Mouse (Mus musculus): Measurements from ENCODE around the gene Psmc6. TPM values are rescaled to one million over a fixed set of nuclear protein-coding genes. Genes with fewer than 3 reads are reported as not detected.

Psmc6 gene
- polyA plus RNA-seq, 1 experiment: 500 TPM

DNA sequence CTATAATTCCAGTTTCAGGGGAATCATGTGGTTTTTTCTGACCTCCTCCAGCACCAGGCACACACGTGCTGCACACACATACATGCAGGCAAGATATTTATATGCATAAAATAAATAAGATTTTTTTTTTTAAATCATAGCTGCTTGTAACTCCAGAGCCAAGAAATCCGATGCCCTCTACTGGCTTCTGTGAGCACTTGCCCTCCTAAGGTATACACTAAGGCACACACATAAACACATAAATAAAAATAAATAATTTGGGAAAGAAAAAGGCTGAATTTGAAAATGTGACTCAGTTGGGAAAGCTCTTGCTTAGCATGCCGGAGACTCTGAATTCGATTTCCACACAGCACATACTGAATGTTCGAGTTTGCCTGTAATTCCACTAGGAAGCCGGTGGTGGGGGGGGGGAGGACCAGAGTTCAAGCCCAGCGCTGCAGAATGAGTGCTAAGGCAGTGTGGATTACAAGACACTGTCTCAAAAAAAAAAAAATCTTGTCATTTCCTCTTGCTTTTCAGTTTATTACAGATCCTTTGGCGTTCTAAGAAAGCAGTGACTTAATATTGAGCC is 485 bp upstream of the Psmc6 start:
- peak overlapping the region; percentile 6 for H3K27ac ChIP-seq (ENCODE audit: insufficient read depth, low read length)
- peak overlapping the region; percentile 35 for H3K4me3 ChIP-seq (ENCODE audit: insufficient read depth, low read length)
- no peak; the same call in 1 of the 2 replicates for TF ChIP-seq CTCF (IDR thresholded peaks at IDR 0.05; ENCODE audit: borderline replicate concordance, insufficient read depth, low read length)
- TF ChIP-seq POLR2A (IDR thresholded peaks at IDR 0.05; ENCODE audit: low read depth, low read length): no peak
- H3K4me1 ChIP-seq (ENCODE audit: control insufficient read depth, insufficient read depth, low read length): peaks cover 7% of the 10 kb centered on the region; the same call in 1 of the 2 replicates

DNA sequence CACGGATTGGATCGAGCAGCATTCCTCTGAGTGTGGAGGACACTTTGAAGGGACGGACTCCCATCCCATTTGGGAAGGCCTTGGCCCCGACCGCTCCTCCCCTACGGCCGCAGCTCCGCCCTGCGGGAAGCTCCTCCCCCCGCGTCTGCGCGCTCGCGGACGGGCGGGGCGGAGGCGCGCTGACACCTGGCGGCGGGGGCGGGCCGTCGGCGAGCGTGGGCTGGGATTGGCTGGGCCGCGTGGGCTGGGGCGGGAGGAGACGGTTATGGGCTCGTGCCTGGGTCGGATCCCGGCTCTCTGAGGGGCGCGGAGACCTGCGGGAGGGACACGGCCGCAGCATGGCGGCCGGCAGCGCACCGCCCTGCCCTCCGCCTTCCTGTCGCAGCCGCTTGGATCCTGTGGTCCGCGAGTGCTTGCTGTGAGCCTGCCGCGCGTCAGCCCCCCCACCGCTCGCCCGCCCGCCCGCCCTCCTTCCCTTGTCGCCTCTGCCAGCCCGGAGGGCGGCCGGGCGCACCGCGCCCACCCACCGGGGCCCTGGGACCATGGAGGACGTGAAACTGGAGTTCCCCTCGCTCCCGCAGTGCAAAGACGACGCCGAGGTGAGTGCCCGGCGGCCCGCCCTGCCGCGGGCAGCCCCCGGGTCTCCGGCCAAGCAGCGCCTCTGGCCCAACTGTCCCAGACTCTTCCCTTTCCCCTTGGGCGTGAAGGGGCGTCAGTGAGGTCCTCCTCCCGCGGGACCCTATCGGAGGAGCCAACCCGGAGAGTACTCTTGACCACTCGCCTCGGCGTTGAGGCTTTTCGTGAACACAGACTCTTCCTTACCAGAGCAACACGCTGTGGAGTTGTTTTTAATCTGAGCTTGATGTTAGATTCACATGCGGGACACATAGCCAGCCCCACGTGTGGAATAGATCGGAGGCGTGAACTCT is 21.6 kb downstream of the Psmc6 start, which contains the start of gene Styx:
Styx (plus strand) TSS at position 163 of the 929 bp plus-strand sequence.
- Histone ChIP-seq H3K4me3 (ENCODE audit: insufficient read depth, low read length) (peak within 1 kb of the TSS; percentile 60), H3K27ac (ENCODE audit: insufficient read depth, low read length) (no peak within 1 kb of the TSS), H3K4me1 (ENCODE audit: control insufficient read depth, insufficient read depth, low read length) (peaks cover 3% of the 10 kb centered on the region; the same call in 1 of the 2 replicates)
- TF ChIP-seq POLR2A (IDR thresholded peaks at IDR 0.05; ENCODE audit: low read depth, low read length) (peak; percentile 63), CTCF (IDR thresholded peaks at IDR 0.05; ENCODE audit: borderline replicate concordance, insufficient read depth, low read length) (no peak)

DNA sequence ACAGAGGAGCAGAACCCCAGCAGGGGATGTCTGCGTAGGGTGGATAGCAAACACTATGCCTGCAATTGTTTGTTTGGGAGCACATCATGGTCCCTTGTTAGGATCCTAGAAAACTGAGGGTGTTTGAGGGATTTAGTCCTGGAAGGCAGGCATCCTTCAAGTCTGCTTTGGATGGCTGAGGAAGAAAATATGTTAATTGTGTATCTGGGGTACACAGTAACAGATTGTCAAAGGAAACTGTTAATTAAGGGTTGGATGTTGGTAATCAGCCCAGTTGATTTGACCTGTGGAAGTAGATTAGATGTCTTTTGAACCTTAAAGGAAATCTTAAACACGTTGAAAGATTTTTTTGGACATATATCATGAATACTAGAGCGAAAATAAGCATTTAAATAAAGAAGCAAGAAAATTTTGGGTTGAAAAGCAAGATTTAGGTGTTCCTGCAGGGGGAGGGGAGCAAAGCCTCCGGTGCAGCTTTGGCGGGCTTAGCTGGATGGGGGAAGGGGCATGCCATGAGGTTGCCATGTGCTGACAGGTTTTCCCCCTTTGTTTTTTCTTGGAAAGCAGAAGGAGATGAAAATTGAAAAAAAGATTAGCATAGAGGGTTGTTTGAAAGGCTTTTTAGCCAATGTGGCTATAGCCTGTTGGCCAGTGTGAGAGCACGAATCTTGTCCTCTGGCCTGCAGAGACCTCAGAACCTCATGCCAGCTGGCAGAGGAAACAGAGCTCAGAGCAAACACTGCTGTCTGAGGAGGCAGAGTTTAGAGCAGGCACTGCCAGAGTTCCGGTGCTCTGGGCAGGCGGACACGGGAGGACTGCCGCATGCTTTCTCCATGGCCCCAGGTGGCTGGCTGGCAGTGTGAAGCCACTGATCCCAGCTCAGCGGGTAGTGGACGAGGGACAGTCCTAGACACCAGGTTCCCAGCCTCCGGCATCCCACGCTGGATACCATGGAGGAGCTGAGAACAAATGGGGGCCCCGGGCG is 34.9 kb downstream of the Psmc6 start:
- TF ChIP-seq CTCF (IDR thresholded peaks at IDR 0.05; ENCODE audit: borderline replicate concordance, insufficient read depth, low read length): no peak
- no peak for TF ChIP-seq POLR2A (IDR thresholded peaks at IDR 0.05; ENCODE audit: low read depth, low read length)
- H3K4me1 ChIP-seq (ENCODE audit: control insufficient read depth, insufficient read depth, low read length): no peaks in the 10 kb centered on the region
- no peak overlapping the region for H3K27ac ChIP-seq (ENCODE audit: insufficient read depth, low read length)
- no peak overlapping the region for H3K4me3 ChIP-seq (ENCODE audit: insufficient read depth, low read length)

DNA sequence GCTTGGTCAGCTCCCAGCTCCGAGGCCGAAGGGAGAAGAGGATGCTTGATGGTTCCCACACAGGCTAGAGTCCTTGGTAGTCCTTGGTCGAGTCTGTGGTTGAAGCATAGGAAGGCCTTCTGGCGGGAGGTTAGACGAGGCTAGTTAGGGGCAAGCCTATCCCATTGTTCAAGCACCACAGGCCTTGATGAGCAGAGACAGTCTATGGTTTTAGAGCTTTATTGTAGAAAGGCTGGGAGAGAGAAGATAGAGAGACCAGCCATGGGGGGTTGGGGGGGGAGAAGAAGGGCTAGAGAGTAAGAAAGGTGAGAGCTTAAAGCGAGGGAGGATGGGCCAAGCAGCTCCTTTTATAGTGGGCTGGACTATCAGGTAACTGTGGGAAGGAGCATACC is 35.6 kb downstream of the Psmc6 start:
- no peak for TF ChIP-seq POLR2A (IDR thresholded peaks at IDR 0.05; ENCODE audit: low read depth, low read length)
- TF ChIP-seq CTCF (IDR thresholded peaks at IDR 0.05; ENCODE audit: borderline replicate concordance, insufficient read depth, low read length): no peak

DNA sequence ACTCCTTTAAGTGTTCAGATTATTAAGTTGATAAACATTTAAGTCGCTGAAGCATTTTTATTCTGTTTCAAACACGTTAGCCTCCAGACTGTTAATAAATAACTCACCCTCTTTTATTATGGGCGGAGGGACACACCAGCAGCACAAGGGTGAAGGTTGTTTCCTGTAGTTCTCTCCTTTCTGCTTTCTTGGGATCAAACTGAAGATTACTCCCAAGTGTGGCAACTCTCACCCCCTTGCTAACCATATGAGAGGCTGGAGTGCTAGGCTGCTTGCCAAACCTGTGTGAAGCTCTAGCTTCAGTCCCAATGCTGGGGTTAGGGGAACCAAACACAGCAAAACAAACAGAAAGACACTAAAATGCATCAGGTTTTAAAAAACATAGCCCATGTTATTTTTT is 49.2 kb downstream of the Psmc6 start:
- H3K4me1 ChIP-seq (ENCODE audit: control insufficient read depth, insufficient read depth, low read length): no peaks in the 10 kb centered on the region
- TF ChIP-seq CTCF (IDR thresholded peaks at IDR 0.05; ENCODE audit: borderline replicate concordance, insufficient read depth, low read length) (no peak), POLR2A (IDR thresholded peaks at IDR 0.05; ENCODE audit: low read depth, low read length) (no peak)
- H3K27ac ChIP-seq (ENCODE audit: insufficient read depth, low read length): no peak overlapping the region
- H3K4me3 ChIP-seq (ENCODE audit: insufficient read depth, low read length): no peak overlapping the region

More for the DNA sequence above, 35.6 kb downstream of the Psmc6 start:
- H3K4me1 ChIP-seq (ENCODE audit: control insufficient read depth, insufficient read depth, low read length): no peaks in the 10 kb centered on the region
- no peak overlapping the region for H3K4me3 ChIP-seq (ENCODE audit: insufficient read depth, low read length)
- no peak overlapping the region for H3K27ac ChIP-seq (ENCODE audit: insufficient read depth, low read length)

DNA sequence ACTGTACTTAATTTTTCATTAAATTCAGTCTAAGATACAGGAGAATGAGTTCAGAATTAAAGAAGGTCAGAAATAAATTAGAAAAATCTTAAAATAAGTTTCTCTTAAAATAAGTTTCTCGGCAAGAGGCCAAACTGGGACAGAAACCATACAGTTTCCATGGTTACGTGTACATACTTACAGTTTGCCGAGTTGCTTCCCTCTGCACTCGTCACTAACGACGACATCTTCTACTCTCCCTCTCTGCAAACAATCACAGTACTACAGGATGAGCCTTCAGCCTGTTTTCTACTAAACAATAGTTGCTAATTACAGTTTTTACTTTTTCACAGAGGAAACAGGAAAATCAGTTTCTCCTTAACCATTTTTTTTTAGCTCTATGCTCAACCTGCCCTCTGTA is 51.2 kb downstream of the Psmc6 start:
- no peaks in the 10 kb centered on the region for H3K4me1 ChIP-seq (ENCODE audit: control insufficient read depth, insufficient read depth, low read length)
- H3K4me3 ChIP-seq (ENCODE audit: insufficient read depth, low read length): no peak overlapping the region
- H3K27ac ChIP-seq (ENCODE audit: insufficient read depth, low read length): no peak overlapping the region
- TF ChIP-seq POLR2A (IDR thresholded peaks at IDR 0.05; ENCODE audit: low read depth, low read length) (no peak), CTCF (IDR thresholded peaks at IDR 0.05; ENCODE audit: borderline replicate concordance, insufficient read depth, low read length) (no peak)

DNA sequence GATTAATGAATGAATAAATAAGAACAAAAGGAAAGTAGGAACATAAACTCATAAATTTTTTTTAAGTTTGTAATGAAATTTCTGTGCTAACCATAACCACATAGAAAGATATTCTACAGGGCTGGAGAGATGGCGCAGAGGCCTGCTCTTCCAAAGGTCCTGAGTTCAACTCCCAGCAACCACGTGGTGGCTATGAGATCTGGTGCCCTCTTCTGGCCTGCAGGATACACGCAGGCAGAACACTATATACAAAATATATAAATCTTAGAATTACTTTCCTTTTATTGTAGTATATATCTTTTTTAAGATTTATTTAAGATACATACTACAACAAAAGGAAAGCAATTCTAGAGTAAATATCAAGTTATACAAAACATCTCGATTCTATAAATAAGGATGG is 53.3 kb downstream of the Psmc6 start:
- no peak overlapping the region for H3K4me3 ChIP-seq (ENCODE audit: insufficient read depth, low read length)
- H3K4me1 ChIP-seq (ENCODE audit: control insufficient read depth, insufficient read depth, low read length): no peaks in the 10 kb centered on the region
- TF ChIP-seq CTCF (IDR thresholded peaks at IDR 0.05; ENCODE audit: borderline replicate concordance, insufficient read depth, low read length): peak; percentile 35; the same call in 1 of the 2 replicates
- TF ChIP-seq POLR2A (IDR thresholded peaks at IDR 0.05; ENCODE audit: low read depth, low read length): no peak
- no peak overlapping the region for H3K27ac ChIP-seq (ENCODE audit: insufficient read depth, low read length)

DNA sequence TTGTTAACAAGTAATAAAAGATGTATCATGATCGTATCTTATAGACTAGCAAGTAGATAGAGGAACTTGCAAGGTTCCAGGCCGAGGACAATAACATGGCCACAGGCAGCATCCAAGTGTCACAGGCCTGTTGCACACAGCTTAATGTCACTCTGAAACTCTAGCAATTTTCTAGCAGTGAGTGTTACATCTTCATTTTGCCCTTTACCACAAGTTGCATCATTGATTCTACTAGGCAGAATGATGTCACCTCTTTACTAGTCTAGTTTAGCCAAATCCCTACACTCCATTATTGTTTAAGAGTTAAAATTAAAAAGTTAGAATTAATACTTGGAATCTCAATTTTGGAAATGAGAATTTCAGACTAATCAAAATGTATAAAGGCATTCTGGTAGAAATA is 56.0 kb downstream of the Psmc6 start:
- no peak for TF ChIP-seq POLR2A (IDR thresholded peaks at IDR 0.05; ENCODE audit: low read depth, low read length)
- no peak for TF ChIP-seq CTCF (IDR thresholded peaks at IDR 0.05; ENCODE audit: borderline replicate concordance, insufficient read depth, low read length)
- Histone ChIP-seq H3K4me1 (ENCODE audit: control insufficient read depth, insufficient read depth, low read length) (0 out of 2 replicates have a peak, but pooled peaks cover 2% of the 10 kb centered on the region), H3K27ac (ENCODE audit: insufficient read depth, low read length) (no peak overlapping the region), H3K4me3 (ENCODE audit: insufficient read depth, low read length) (no peak overlapping the region)

DNA sequence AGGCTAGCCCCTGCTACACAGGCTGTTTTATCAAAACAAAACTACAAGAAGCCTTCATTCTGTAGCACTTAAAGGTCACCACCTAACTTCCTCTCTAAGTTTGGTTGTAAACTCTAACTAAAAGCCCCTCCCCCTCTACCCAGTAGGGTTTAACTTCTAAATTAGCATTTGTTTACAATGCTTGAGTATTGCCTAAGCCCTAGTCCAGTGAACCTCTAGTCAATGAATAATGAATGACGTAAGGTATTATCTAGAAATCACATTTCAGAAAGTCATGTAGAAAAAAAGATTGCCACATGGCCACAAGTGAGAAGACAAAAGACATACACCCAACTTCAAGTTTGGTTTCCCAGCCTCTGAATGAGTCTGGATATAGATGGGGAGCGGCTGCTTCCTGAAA is 57.9 kb downstream of the Psmc6 start:
- TF ChIP-seq CTCF (IDR thresholded peaks at IDR 0.05; ENCODE audit: borderline replicate concordance, insufficient read depth, low read length): no peak
- TF ChIP-seq POLR2A (IDR thresholded peaks at IDR 0.05; ENCODE audit: low read depth, low read length): no peak
- H3K4me3 ChIP-seq (ENCODE audit: insufficient read depth, low read length): peak overlapping the region; percentile 87
- peak overlapping the region; percentile 50; the same call in 1 of the 2 replicates for H3K27ac ChIP-seq (ENCODE audit: insufficient read depth, low read length)
- H3K4me1 ChIP-seq (ENCODE audit: control insufficient read depth, insufficient read depth, low read length): 0 out of 2 replicates have a peak, but pooled peaks cover 2% of the 10 kb centered on the region

All from embryonic fibroblast, embryonic 13.5 days (primary cell).